Mouse (Mus musculus) forebrain, embryonic 14.5 days (tissue): ENCODE data around the gene Ilk. TPM values are rescaled to one million over a fixed set of nuclear protein-coding genes. Genes with fewer than 3 reads are reported as not detected.

Experiments used
- ATAC-seq: fragments of 200-750 bp; cut with Nextera tagmentation; 2 replicates; pipeline ENCODE4 v1.8.0; 2017; ENCODE audit warnings: mild to moderate bottlenecking, moderate library complexity
- DNase-seq: peaks from one replicate; pipeline ENCODE4 v3.0.0-alpha.2; 2015; ENCODE audit warnings: low spot score
- H3K27ac ChIP-seq: fragments of 300-500 bp; sonication (generic); 2 replicates; pipeline ENCODE4 v1.5.1; 2014; ENCODE audit warnings: low read depth, mild to moderate bottlenecking, control low read depth, low read length, moderate library complexity
- H3K27me3 ChIP-seq: fragments of 300-500 bp; sonication (generic); replicated peaks from 2 replicates; pipeline ENCODE4 v1.6.1; 2014; ENCODE audit warnings: low read length, control low read depth, mixed read lengths; ENCODE audit not compliant: control insufficient read depth, insufficient read depth
- H3K36me3 ChIP-seq: fragments of 300-500 bp; sonication (generic); 2 replicates; pipeline ENCODE4 v1.6.1; 2014; ENCODE audit warnings: low read length, control low read depth; ENCODE audit not compliant: control insufficient read depth, insufficient read depth
- H3K4me1 ChIP-seq: fragments of 300-500 bp; sonication (generic); 2 replicates; pipeline ENCODE4 v1.6.1; 2014; ENCODE audit warnings: antibody characterized with exemption, low read length, control low read depth; ENCODE audit not compliant: control insufficient read depth, insufficient read depth
- H3K4me2 ChIP-seq: fragments of 300-500 bp; sonication (generic); 2 replicates; pipeline ENCODE4 v1.6.1; 2014; ENCODE audit warnings: mild to moderate bottlenecking, control low read depth, low read length
- H3K4me3 ChIP-seq: fragments of 300-500 bp; sonication (generic); 2 replicates; pipeline ENCODE4 v1.5.1; 2014; ENCODE audit warnings: low read depth, low read length, control low read depth
- H3K9ac ChIP-seq: fragments of 300-500 bp; sonication (generic); 2 replicates; pipeline ENCODE4 v1.6.1; 2014; ENCODE audit warnings: mild to moderate bottlenecking, low read length, control low read depth, moderate library complexity
- H3K9me3 ChIP-seq: fragments of 300-500 bp; sonication (generic); replicated peaks from 2 replicates; pipeline ENCODE4 v1.6.1; 2016; ENCODE audit warnings: low read length, control low read depth, mixed read lengths; ENCODE audit not compliant: control insufficient read depth
- WGBS: fragments of 180-500 bp; shearing (Covaris S2); extraction: QIAGEN DNeasy Blood & Tissue Kit; methylation state at CpG from one replicate; pipeline ENCODE4 v1.1.7; 2014; 5-methylcytosine and 5-hydroxymethylcytosine counted together
- polyA plus RNA-seq: library from polyadenylated mRNA; unstranded; fragments of >200 nt; fragmentation: Nextera tagmentation; extraction: Ambion mirVana; gene quantifications from 2 replicates; pipeline ENCODE4 v1.2.1, GENCODE M21; 2014

Gene Ilk
- polyA plus RNA-seq, 1 experiment from 2014 or later, result 207 TPM

- 92% methylated on average over 2 of the region's 2 CpGs for WGBS
- no peak for DNase-seq
- no peaks in the 10 kb centered on the region for H3K9me3 ChIP-seq
Observed at GRCm38 (mm10) chr7:105752716-105753115, 16.3 kb downstream of the Ilk start.

GRCm38 (mm10) chr7:105753281-105753680, 16.9 kb downstream of the Ilk start:
- H3K9me3 ChIP-seq, result no peaks in the 10 kb centered on the region
- H3K4me2 ChIP-seq, result no peak overlapping the region
- no peak overlapping the region for H3K9ac ChIP-seq
- H3K27ac ChIP-seq, result no peak overlapping the region
- 93% methylated on average over 10 of the region's 10 CpGs for WGBS
- H3K4me1 ChIP-seq, result peaks cover 5% of the 10 kb centered on the region; the same call in 1 of the 2 replicates
- H3K4me3 ChIP-seq, result no peak overlapping the region
- ATAC-seq (no peak), DNase-seq (no peak)
- peaks cover 71% of the 10 kb centered on the region for H3K36me3 ChIP-seq
- H3K27me3 ChIP-seq, result no peaks in the 10 kb centered on the region

More at GRCm38 (mm10) chr7:105752716-105753115, 16.3 kb downstream of the Ilk start:
- Histone ChIP-seq H3K27ac (no peak overlapping the region), H3K4me2 (no peak overlapping the region), H3K9ac (no peak overlapping the region), H3K4me3 (no peak overlapping the region), H3K27me3 (no peaks in the 10 kb centered on the region), H3K4me1 (peaks cover 5% of the 10 kb centered on the region; the same call in 1 of the 2 replicates), H3K36me3 (peaks cover 68% of the 10 kb centered on the region)
- ATAC-seq, result peak; percentile 10

GRCm38 (mm10) chr7:105761813-105762484, 25.6 kb downstream of the Ilk start:
- 0 out of 2 replicates have a peak overlapping the region, but pooled peaks have one; percentile 25 for H3K9ac ChIP-seq
- H3K4me3 ChIP-seq, result no peak overlapping the region
- peaks cover 94% of the 10 kb centered on the region for H3K36me3 ChIP-seq
- DNase-seq (no peak), ATAC-seq (0 out of 2 replicates have a peak, but pooled peaks have one; percentile 22)
- no peak overlapping the region for H3K4me2 ChIP-seq
- H3K27me3 ChIP-seq, result 0 out of 2 replicates have a peak, but pooled peaks cover 3% of the 10 kb centered on the region
- no peak overlapping the region for H3K27ac ChIP-seq
- H3K9me3 ChIP-seq, result no peaks in the 10 kb centered on the region
- H3K4me1 ChIP-seq, result no peaks in the 10 kb centered on the region
- WGBS, result 23% methylated on average over 51 of the region's 51 CpGs

GRCm38 (mm10) chr7:105762517-105763270, 26.3 kb downstream of the Ilk start:
- H3K4me2 ChIP-seq, result no peak overlapping the region
- no peaks in the 10 kb centered on the region for H3K4me1 ChIP-seq
- 0 out of 2 replicates have a peak, but pooled peaks cover 3% of the 10 kb centered on the region for H3K27me3 ChIP-seq
- no peak overlapping the region for H3K9ac ChIP-seq
- ATAC-seq, result 0 out of 2 replicates have a peak, but pooled peaks have one; percentile 16
- no peaks in the 10 kb centered on the region for H3K9me3 ChIP-seq
- DNase-seq, result no peak
- H3K27ac ChIP-seq, result no peak overlapping the region
- 28% methylated on average over 55 of the region's 55 CpGs for WGBS
- no peak overlapping the region for H3K4me3 ChIP-seq
- peaks cover 94% of the 10 kb centered on the region for H3K36me3 ChIP-seq

- H3K36me3 ChIP-seq, result peaks cover 94% of the 10 kb centered on the region
- DNase-seq (no peak), ATAC-seq (no peak)
- H3K9ac ChIP-seq, result no peak overlapping the region
- H3K4me3 ChIP-seq, result no peak overlapping the region
- no peaks in the 10 kb centered on the region; the same call in 1 of the 2 replicates for H3K4me1 ChIP-seq
- no peak overlapping the region for H3K27ac ChIP-seq
- 0 out of 2 replicates have a peak, but pooled peaks cover 3% of the 10 kb centered on the region for H3K27me3 ChIP-seq
- no peaks in the 10 kb centered on the region for H3K9me3 ChIP-seq
- WGBS, result 92% methylated on average over 11 of the region's 11 CpGs
- no peak overlapping the region for H3K4me2 ChIP-seq
Observed at GRCm38 (mm10) chr7:105764331-105764730, 27.9 kb downstream of the Ilk start.

- Histone ChIP-seq H3K4me3 (no peak overlapping the region), H3K4me2 (no peak overlapping the region), H3K27me3 (0 out of 2 replicates have a peak, but pooled peaks cover 3% of the 10 kb centered on the region), H3K27ac (no peak overlapping the region), H3K4me1 (no peaks in the 10 kb centered on the region; the same call in 1 of the 2 replicates), H3K9me3 (no peaks in the 10 kb centered on the region), H3K36me3 (peaks cover 99% of the 10 kb centered on the region), H3K9ac (no peak overlapping the region)
- no peak for DNase-seq
- 44% methylated on average over 6 of the region's 6 CpGs for WGBS
- ATAC-seq, result no peak
Observed at GRCm38 (mm10) chr7:105767729-105768165, 31.4 kb downstream of the Ilk start.

GRCm38 (mm10) chr7:105769959-105770358, 33.6 kb downstream of the Ilk start:
- Histone ChIP-seq H3K27me3 (no peaks in the 10 kb centered on the region), H3K9ac (no peak overlapping the region), H3K27ac (no peak overlapping the region), H3K4me1 (peaks cover 1% of the 10 kb centered on the region; the same call in 1 of the 2 replicates), H3K9me3 (no peaks in the 10 kb centered on the region), H3K36me3 (peaks cover 95% of the 10 kb centered on the region), H3K4me3 (no peak overlapping the region), H3K4me2 (no peak overlapping the region)
- ATAC-seq (no peak), DNase-seq (no peak)
- WGBS, result 92% methylated on average over 3 of the region's 3 CpGs

GRCm38 (mm10) chr7:105772331-105772730, 35.9 kb downstream of the Ilk start:
- no peak overlapping the region for H3K27ac ChIP-seq
- H3K9me3 ChIP-seq, result no peaks in the 10 kb centered on the region
- peaks cover 2% of the 10 kb centered on the region; the same call in 1 of the 2 replicates for H3K4me1 ChIP-seq
- no peak for DNase-seq
- ATAC-seq, result no peak
- H3K4me2 ChIP-seq, result no peak overlapping the region
- H3K27me3 ChIP-seq, result no peaks in the 10 kb centered on the region
- 96% methylated on average over 15 of the region's 15 CpGs for WGBS
- peaks cover 84% of the 10 kb centered on the region for H3K36me3 ChIP-seq
- no peak overlapping the region for H3K4me3 ChIP-seq
- no peak overlapping the region for H3K9ac ChIP-seq
